Mouse (Mus musculus) megakaryocyte, embryonic 14.5 days (primary cell): ENCODE data around the gene Plet1.

ENCODE experiments used
- FLI1 ChIP-seq: IDR thresholded peaks from 2 replicates; pipeline ENCODE4 v1.6.1; 2012; ENCODE audit warnings: low read length, inconsistent platforms, mixed read lengths
- GATA1 ChIP-seq: IDR thresholded peaks from 3 replicates; pipeline ENCODE4 v1.6.1; 2012; ENCODE audit warnings: mixed read lengths, low read length, inconsistent platforms, borderline replicate concordance

DNA sequence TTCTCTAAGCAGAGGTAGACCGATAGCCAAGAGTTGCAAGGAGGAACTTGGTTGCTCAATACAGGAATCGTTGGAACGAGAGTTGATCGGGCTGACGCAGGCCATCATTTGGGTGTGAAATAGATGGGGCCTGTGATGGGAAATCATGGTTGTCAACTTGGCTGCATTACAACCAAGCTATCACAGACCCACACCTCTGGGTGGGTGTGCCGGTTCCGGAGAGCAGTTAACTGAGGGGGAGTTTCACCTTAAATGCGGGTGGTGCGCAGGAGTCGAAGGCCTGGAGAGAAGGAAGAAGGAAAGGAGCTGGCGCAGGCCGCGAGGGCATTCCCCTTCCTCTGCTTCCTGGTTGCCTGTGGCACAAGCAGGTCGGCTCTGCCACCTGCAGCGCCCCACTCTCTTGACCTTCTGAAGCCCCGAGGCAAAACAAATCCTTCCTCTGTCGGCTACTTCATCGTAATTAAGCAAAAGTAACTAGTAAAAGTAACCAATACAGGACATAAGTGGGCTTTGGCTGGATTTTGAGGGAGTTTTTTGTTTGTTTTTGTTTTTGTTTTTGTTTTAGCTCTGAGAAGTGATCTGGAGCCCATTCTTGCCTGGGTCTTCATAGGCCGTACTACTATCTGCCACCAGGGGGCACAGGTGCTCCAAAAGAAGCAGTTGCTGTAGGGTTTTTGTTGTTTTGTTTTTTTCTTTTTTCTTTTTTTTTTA, 31.7 kb upstream of the Plet1 start:
- TF ChIP-seq GATA1 (no peak), FLI1 (no peak)
